Mouse (Mus musculus): ENCODE measurements around the gene Cdiptos.
A peak's percentile ranks its signal among the peaks of the same experiment; 100 is the strongest.

Cdiptos gene

GRCm38 (mm10) chr7:126975493-126975892, 405 bp downstream of the Cdiptos start:
- DNase-seq (ENCODE audit: low spot score) = no peak

GRCm38 (mm10) chr7:126967361-126967760, 8.5 kb downstream of the Cdiptos start:
- no peak for DNase-seq (ENCODE audit: low spot score)

GRCm38 (mm10) chr7:126965568-126965967, 10.3 kb downstream of the Cdiptos start:
- no peak for DNase-seq (ENCODE audit: low spot score)

GRCm38 (mm10) chr7:126963548-126964286, 12.2 kb downstream of the Cdiptos start:
- DNase-seq (ENCODE audit: low spot score) = peak; percentile 49

GRCm38 (mm10) chr7:126961965-126962364, 13.9 kb downstream of the Cdiptos start:
- DNase-seq (ENCODE audit: low spot score) = no peak

- DNase-seq (ENCODE audit: low spot score) = no peak
These were observed 14.8 kb downstream of the Cdiptos start for GRCm38 (mm10) chr7:126961095-126961494.

- no peak for DNase-seq (ENCODE audit: low spot score)
These were observed 16.1 kb downstream of the Cdiptos start for GRCm38 (mm10) chr7:126959780-126960179.

GRCm38 (mm10) chr7:126955125-126955524, 20.8 kb downstream of the Cdiptos start:
- DNase-seq (ENCODE audit: low spot score) = no peak

GRCm38 (mm10) chr7:126952646-126953045, 23.3 kb downstream of the Cdiptos start:
- DNase-seq (ENCODE audit: low spot score) = no peak

- no peak for DNase-seq (ENCODE audit: low spot score)
These were observed 24.2 kb downstream of the Cdiptos start for GRCm38 (mm10) chr7:126951741-126952140.

- DNase-seq (ENCODE audit: low spot score) = no peak
These were observed 25.0 kb downstream of the Cdiptos start for GRCm38 (mm10) chr7:126950647-126951615.

- DNase-seq (ENCODE audit: low spot score) = peak; percentile 92
These were observed 25.9 kb downstream of the Cdiptos start, which contains the start of gene Sez6l2 for GRCm38 (mm10) chr7:126949793-126950646. TSS of gene Sez6l2 (plus strand) at chr7:126950563.

- no peak for DNase-seq (ENCODE audit: low spot score)
These were observed 26.5 kb downstream of the Cdiptos start, which contains the start of gene Asphd1 for GRCm38 (mm10) chr7:126949403-126949792. TSS of gene Asphd1 (minus strand) at chr7:126949582.

- no peak for DNase-seq (ENCODE audit: low spot score)
These were observed 27.3 kb downstream of the Cdiptos start for GRCm38 (mm10) chr7:126948626-126949025.

GRCm38 (mm10) chr7:126946530-126946929, 29.4 kb downstream of the Cdiptos start:
- no peak for DNase-seq (ENCODE audit: low spot score)

- no peak for DNase-seq (ENCODE audit: low spot score)
These were observed 34.1 kb downstream of the Cdiptos start for GRCm38 (mm10) chr7:126941801-126942200.

- DNase-seq (ENCODE audit: low spot score) = no peak
These were observed 34.7 kb downstream of the Cdiptos start for GRCm38 (mm10) chr7:126941171-126941570.

- no peak for DNase-seq (ENCODE audit: low spot score)
These were observed 43.2 kb downstream of the Cdiptos start for GRCm38 (mm10) chr7:126932652-126933051.

GRCm38 (mm10) chr7:126929046-126929445, 46.9 kb downstream of the Cdiptos start:
- DNase-seq (ENCODE audit: low spot score) = no peak

GRCm38 (mm10) chr7:126928384-126929037, 47.4 kb downstream of the Cdiptos start, which contains the start of gene Kctd13:
TSS of gene Kctd13 (plus strand) at chr7:126928879.
- DNase-seq (ENCODE audit: low spot score) = peak; percentile 92

GRCm38 (mm10) chr7:126926299-126926698, 49.6 kb downstream of the Cdiptos start:
- DNase-seq (ENCODE audit: low spot score) = no peak

All from urinary bladder, postnatal 14 days (tissue).